Mouse (Mus musculus): ENCODE results near the gene Herc3. TPM values are rescaled to one million over a fixed set of nuclear protein-coding genes. Genes with fewer than 3 reads are reported as not detected.

Herc3 gene
- polyA plus RNA-seq, 1 experiment from 2014 or later = 10.4 TPM

- ATAC-seq (ENCODE audit: low FRiP score, low TSS enrichment) = no peak
- Histone ChIP-seq H3K4me1 (ENCODE audit: control insufficient read depth, insufficient read depth, low read length) (no peaks in the 10 kb centered on the region), H3K9ac (ENCODE audit: low read depth, low read length) (no peak overlapping the region), H3K4me2 (replicated peaks; ENCODE audit: low read depth, low read length) (no peak overlapping the region), H3K9me3 (ENCODE audit: control insufficient read depth, low read length) (no peaks in the 10 kb centered on the region), H3K27me3 (ENCODE audit: control insufficient read depth, insufficient read depth, low read length) (no peaks in the 10 kb centered on the region), H3K27ac (ENCODE audit: low read depth, low read length) (no peak overlapping the region), H3K4me3 (ENCODE audit: low read length) (no peak overlapping the region), H3K36me3 (ENCODE audit: control insufficient read depth, insufficient read depth, low read length) (no peaks in the 10 kb centered on the region)
- WGBS = 91% methylated on average over 9 of the region's 9 CpGs
Measured at GRCm38 (mm10) chr6:58879987-58880386, 48.7 kb downstream of the Herc3 start.

- Histone ChIP-seq H3K4me2 (replicated peaks; ENCODE audit: low read depth, low read length) (no peak overlapping the region), H3K9me3 (ENCODE audit: control insufficient read depth, low read length) (no peaks in the 10 kb centered on the region), H3K4me3 (ENCODE audit: low read length) (no peak overlapping the region), H3K27ac (ENCODE audit: low read depth, low read length) (no peak overlapping the region), H3K36me3 (ENCODE audit: control insufficient read depth, insufficient read depth, low read length) (no peaks in the 10 kb centered on the region), H3K27me3 (ENCODE audit: control insufficient read depth, insufficient read depth, low read length) (no peaks in the 10 kb centered on the region), H3K9ac (ENCODE audit: low read depth, low read length) (no peak overlapping the region), H3K4me1 (ENCODE audit: control insufficient read depth, insufficient read depth, low read length) (no peaks in the 10 kb centered on the region)
- WGBS = 91% methylated on average over 5 of the region's 5 CpGs
- ATAC-seq (ENCODE audit: low FRiP score, low TSS enrichment) = no peak
Measured at GRCm38 (mm10) chr6:58880861-58881260, 49.6 kb downstream of the Herc3 start.

GRCm38 (mm10) chr6:58881363-58881762 lies 50.1 kb downstream of the Herc3 start:
- Histone ChIP-seq H3K27ac (ENCODE audit: low read depth, low read length) (no peak overlapping the region), H3K4me1 (ENCODE audit: control insufficient read depth, insufficient read depth, low read length) (no peaks in the 10 kb centered on the region), H3K4me2 (replicated peaks; ENCODE audit: low read depth, low read length) (no peak overlapping the region), H3K9me3 (ENCODE audit: control insufficient read depth, low read length) (no peaks in the 10 kb centered on the region), H3K9ac (ENCODE audit: low read depth, low read length) (no peak overlapping the region), H3K27me3 (ENCODE audit: control insufficient read depth, insufficient read depth, low read length) (no peaks in the 10 kb centered on the region), H3K36me3 (ENCODE audit: control insufficient read depth, insufficient read depth, low read length) (no peaks in the 10 kb centered on the region), H3K4me3 (ENCODE audit: low read length) (no peak overlapping the region)
- ATAC-seq (ENCODE audit: low FRiP score, low TSS enrichment) = no peak
- WGBS = 92% methylated on average over 3 of the region's 3 CpGs

GRCm38 (mm10) chr6:58882271-58882670 lies 51.0 kb downstream of the Herc3 start:
- no peak for ATAC-seq (ENCODE audit: low FRiP score, low TSS enrichment)
- no peaks in the 10 kb centered on the region for H3K9me3 ChIP-seq (ENCODE audit: control insufficient read depth, low read length)
- WGBS = 68% methylated on average over 6 of the region's 6 CpGs
- H3K4me1 ChIP-seq (ENCODE audit: control insufficient read depth, insufficient read depth, low read length) = no peaks in the 10 kb centered on the region
- H3K27me3 ChIP-seq (ENCODE audit: control insufficient read depth, insufficient read depth, low read length) = no peaks in the 10 kb centered on the region
- no peak overlapping the region for H3K4me2 ChIP-seq (replicated peaks; ENCODE audit: low read depth, low read length)
- no peak overlapping the region for H3K4me3 ChIP-seq (ENCODE audit: low read length)
- no peak overlapping the region for H3K27ac ChIP-seq (ENCODE audit: low read depth, low read length)
- no peak overlapping the region for H3K9ac ChIP-seq (ENCODE audit: low read depth, low read length)
- no peaks in the 10 kb centered on the region for H3K36me3 ChIP-seq (ENCODE audit: control insufficient read depth, insufficient read depth, low read length)

GRCm38 (mm10) chr6:58889917-58890316 lies 58.7 kb downstream of the Herc3 start:
- H3K27ac ChIP-seq (ENCODE audit: low read depth, low read length) = no peak overlapping the region
- H3K4me3 ChIP-seq (ENCODE audit: low read length) = no peak overlapping the region
- ATAC-seq (ENCODE audit: low FRiP score, low TSS enrichment) = no peak
- no peak overlapping the region for H3K9ac ChIP-seq (ENCODE audit: low read depth, low read length)
- H3K9me3 ChIP-seq (ENCODE audit: control insufficient read depth, low read length) = no peaks in the 10 kb centered on the region
- no peaks in the 10 kb centered on the region for H3K27me3 ChIP-seq (ENCODE audit: control insufficient read depth, insufficient read depth, low read length)
- H3K36me3 ChIP-seq (ENCODE audit: control insufficient read depth, insufficient read depth, low read length) = peaks cover 3% of the 10 kb centered on the region; the same call in 1 of the 2 replicates
- H3K4me2 ChIP-seq (replicated peaks; ENCODE audit: low read depth, low read length) = no peak overlapping the region
- 85% methylated on average over 3 of the region's 3 CpGs for WGBS
- H3K4me1 ChIP-seq (ENCODE audit: control insufficient read depth, insufficient read depth, low read length) = no peaks in the 10 kb centered on the region

- Histone ChIP-seq H3K4me3 (ENCODE audit: low read length) (no peak overlapping the region), H3K4me2 (replicated peaks; ENCODE audit: low read depth, low read length) (no peak overlapping the region), H3K9ac (ENCODE audit: low read depth, low read length) (no peak overlapping the region), H3K36me3 (ENCODE audit: control insufficient read depth, insufficient read depth, low read length) (peaks cover 3% of the 10 kb centered on the region; the same call in 1 of the 2 replicates), H3K27ac (ENCODE audit: low read depth, low read length) (no peak overlapping the region), H3K4me1 (ENCODE audit: control insufficient read depth, insufficient read depth, low read length) (no peaks in the 10 kb centered on the region), H3K27me3 (ENCODE audit: control insufficient read depth, insufficient read depth, low read length) (no peaks in the 10 kb centered on the region), H3K9me3 (ENCODE audit: control insufficient read depth, low read length) (no peaks in the 10 kb centered on the region)
- WGBS = 79% methylated on average over 6 of the region's 6 CpGs
- ATAC-seq (ENCODE audit: low FRiP score, low TSS enrichment) = no peak
Measured at GRCm38 (mm10) chr6:58893307-58893706, 62.0 kb downstream of the Herc3 start.

- H3K27ac ChIP-seq (ENCODE audit: low read depth, low read length) = no peak overlapping the region
- no peak overlapping the region for H3K9ac ChIP-seq (ENCODE audit: low read depth, low read length)
- no peak overlapping the region for H3K4me2 ChIP-seq (replicated peaks; ENCODE audit: low read depth, low read length)
- H3K36me3 ChIP-seq (ENCODE audit: control insufficient read depth, insufficient read depth, low read length) = peaks cover 3% of the 10 kb centered on the region; the same call in 1 of the 2 replicates
- no peaks in the 10 kb centered on the region for H3K9me3 ChIP-seq (ENCODE audit: control insufficient read depth, low read length)
- no peak for ATAC-seq (ENCODE audit: low FRiP score, low TSS enrichment)
- H3K4me1 ChIP-seq (ENCODE audit: control insufficient read depth, insufficient read depth, low read length) = no peaks in the 10 kb centered on the region
- 79% methylated on average over 4 of the region's 4 CpGs for WGBS
- H3K27me3 ChIP-seq (ENCODE audit: control insufficient read depth, insufficient read depth, low read length) = no peaks in the 10 kb centered on the region
- H3K4me3 ChIP-seq (ENCODE audit: low read length) = no peak overlapping the region
Measured at GRCm38 (mm10) chr6:58894994-58895393, 63.7 kb downstream of the Herc3 start.

GRCm38 (mm10) chr6:58896648-58897047 lies 65.4 kb downstream of the Herc3 start:
- no peak overlapping the region for H3K4me2 ChIP-seq (replicated peaks; ENCODE audit: low read depth, low read length)
- no peak for ATAC-seq (ENCODE audit: low FRiP score, low TSS enrichment)
- H3K4me3 ChIP-seq (ENCODE audit: low read length) = no peak overlapping the region
- H3K9ac ChIP-seq (ENCODE audit: low read depth, low read length) = no peak overlapping the region
- H3K27me3 ChIP-seq (ENCODE audit: control insufficient read depth, insufficient read depth, low read length) = no peaks in the 10 kb centered on the region
- H3K36me3 ChIP-seq (ENCODE audit: control insufficient read depth, insufficient read depth, low read length) = no peaks in the 10 kb centered on the region
- H3K9me3 ChIP-seq (ENCODE audit: control insufficient read depth, low read length) = no peaks in the 10 kb centered on the region
- WGBS = 95% methylated on average over 3 of the region's 3 CpGs
- H3K27ac ChIP-seq (ENCODE audit: low read depth, low read length) = no peak overlapping the region
- no peaks in the 10 kb centered on the region for H3K4me1 ChIP-seq (ENCODE audit: control insufficient read depth, insufficient read depth, low read length)

GRCm38 (mm10) chr6:58899076-58899475 lies 67.8 kb downstream of the Herc3 start:
- H3K36me3 ChIP-seq (ENCODE audit: control insufficient read depth, insufficient read depth, low read length) = no peaks in the 10 kb centered on the region
- 92% methylated on average over 3 of the region's 3 CpGs for WGBS
- ATAC-seq (ENCODE audit: low FRiP score, low TSS enrichment) = no peak
- no peak overlapping the region for H3K4me2 ChIP-seq (replicated peaks; ENCODE audit: low read depth, low read length)
- no peak overlapping the region for H3K4me3 ChIP-seq (ENCODE audit: low read length)
- no peak overlapping the region for H3K9ac ChIP-seq (ENCODE audit: low read depth, low read length)
- no peak overlapping the region for H3K27ac ChIP-seq (ENCODE audit: low read depth, low read length)
- no peaks in the 10 kb centered on the region for H3K9me3 ChIP-seq (ENCODE audit: control insufficient read depth, low read length)
- 0 out of 2 replicates have a peak, but pooled peaks cover 2% of the 10 kb centered on the region for H3K4me1 ChIP-seq (ENCODE audit: control insufficient read depth, insufficient read depth, low read length)
- no peaks in the 10 kb centered on the region for H3K27me3 ChIP-seq (ENCODE audit: control insufficient read depth, insufficient read depth, low read length)
